ENCODE assay signal across 27 mouse cellular contexts in the genomic region with DNA sequence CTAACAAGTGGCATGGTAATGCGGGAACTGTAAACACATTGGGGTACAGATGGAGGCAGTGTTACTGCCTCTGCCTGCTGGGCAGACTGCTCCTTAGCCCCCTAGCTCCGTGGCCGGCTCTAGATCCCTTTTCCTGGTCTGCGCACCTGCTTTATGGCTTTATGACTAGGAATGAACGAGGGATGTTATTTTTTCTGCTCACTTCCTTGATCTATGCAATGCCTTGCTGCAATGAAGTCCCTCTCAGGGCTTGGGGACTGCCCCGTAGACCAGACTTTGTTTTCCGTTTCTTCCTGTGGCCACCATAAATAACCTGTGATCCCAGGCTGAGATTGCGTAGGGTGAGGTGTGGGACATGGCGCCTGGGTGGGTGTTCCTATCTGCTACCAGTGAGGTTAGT. TPM values are rescaled to one million over a fixed set of nuclear protein-coding genes. Genes with fewer than 3 reads are reported as not detected.
DNase-seq lines count a peak whose midpoint lies in the region; ATAC-seq and TF ChIP-seq lines count a peak whose summit lies in the region.
"Had no signal": no experiment of that assay in that cellular context is flagged by ENCODE, and none has a peak within 500 bp of the region (broad histone marks: within the 10 kb centered on the region; RNA-seq: fewer than 3 reads in every experiment).

No protein-coding gene starts in this region.

- H3K79me2 ChIP-seq in heart, adult 2 months (replicated peaks; ENCODE audit: control insufficient read depth, insufficient read depth, low read length), result peaks cover 10% of the 10 kb centered on the region

- no peak for TF ChIP-seq EP300 in heart, adult 2 months (IDR thresholded peaks at IDR 0.05; ENCODE audit: insufficient read depth, low read depth, low read length)

- no peak overlapping the region for H3K9ac ChIP-seq in embryonic facial prominence, embryonic 12.5 days
- H3K9ac ChIP-seq in heart, embryonic 15.5 days, result no peak overlapping the region
- no peak overlapping the region for H3K9ac ChIP-seq in heart, adult 2 months (ENCODE audit: low read depth, low read length)
- no peak overlapping the region for H3K9ac ChIP-seq in intestine, embryonic 14.5 days (ENCODE audit: low read length)
- no peak overlapping the region for H3K9ac ChIP-seq in forebrain, embryonic 11.5 days (ENCODE audit: low read length)
- H3K9ac ChIP-seq: hindbrain, embryonic 13.5 days; limb, embryonic 12.5 days had no signal

- H3K36me3 ChIP-seq in embryonic facial prominence, embryonic 12.5 days, result no peaks in the 10 kb centered on the region
- peaks cover 10% of the 10 kb centered on the region for H3K36me3 ChIP-seq in embryonic facial prominence, embryonic 10.5 days (replicated peaks)
- no peaks in the 10 kb centered on the region for H3K36me3 ChIP-seq in heart, embryonic 15.5 days
- no peaks in the 10 kb centered on the region for H3K36me3 ChIP-seq in heart, adult 2 months (ENCODE audit: control insufficient read depth, insufficient read depth, low read length)
- no peaks in the 10 kb centered on the region for H3K36me3 ChIP-seq in intestine, embryonic 14.5 days (ENCODE audit: control insufficient read depth, insufficient read depth, low read length)
- H3K36me3 ChIP-seq in small intestine, adult 2 months (ENCODE audit: control insufficient read depth, insufficient read depth, low read length), result no peaks in the 10 kb centered on the region
- no peaks in the 10 kb centered on the region for H3K36me3 ChIP-seq in forebrain, embryonic 11.5 days (ENCODE audit: control insufficient read depth, insufficient read depth, low read length)
- H3K36me3 ChIP-seq: hindbrain, embryonic 13.5 days; limb, embryonic 12.5 days had no signal

- intact Hi-C loops in heart, adult 2 months (cut with DNase I), result no loop called here

- no peak for ATAC-seq in embryonic facial prominence, embryonic 12.5 days (ENCODE audit: insufficient number of reproducible peaks, insufficient read depth, low FRiP score, low TSS enrichment)
- no peak for ATAC-seq in heart, embryonic 15.5 days (replicated peaks; ENCODE audit: insufficient number of reproducible peaks, insufficient read depth, low FRiP score, low read depth)
- ATAC-seq in intestine, embryonic 14.5 days (replicated peaks; ENCODE audit: low FRiP score, low TSS enrichment, low read depth), result peak; percentile 67
- ATAC-seq in forebrain, embryonic 11.5 days (replicated peaks; ENCODE audit: low FRiP score), result no peak
- ATAC-seq: activated CD4-positive, CD25-positive, alpha-beta regulatory T cell, adult 4 months; forebrain, embryonic 14.5 days; midbrain, embryonic 16.5 days had no signal

- H3K4me3 ChIP-seq in embryonic facial prominence, embryonic 12.5 days, result no peak overlapping the region
- no peak overlapping the region for H3K4me3 ChIP-seq in embryonic facial prominence, embryonic 10.5 days
- H3K4me3 ChIP-seq in heart, embryonic 15.5 days, result no peak overlapping the region
- H3K4me3 ChIP-seq in heart, adult 2 months, result no peak overlapping the region
- H3K4me3 ChIP-seq in intestine, embryonic 14.5 days (ENCODE audit: low read depth, low read length), result no peak overlapping the region
- no peak overlapping the region; the same call in 1 of the 2 replicates for H3K4me3 ChIP-seq in small intestine, adult 2 months (ENCODE audit: low read depth, low read length)
- no peak overlapping the region for H3K4me3 ChIP-seq in forebrain, embryonic 11.5 days (ENCODE audit: low read depth, low read length)
- H3K4me3 ChIP-seq: hindbrain, embryonic 13.5 days; left cerebral cortex, adult 2 months; limb, embryonic 12.5 days had no signal

- DNase-seq in embryonic facial prominence, embryonic 10.5 days (ENCODE audit: low spot score), result no peak
- DNase-seq in heart, adult 2 months, result no peak
- DNase-seq in intestine, embryonic 14.5 days (ENCODE audit: low spot score), result no peak
- DNase-seq in urinary bladder, adult 18-20 months (ENCODE audit: low spot score in 2 of 2), result no peak
- DNase-seq in forebrain, embryonic 11.5 days (ENCODE audit: low spot score), result no peak
- DNase-seq: adrenal gland, adult 2 months; adrenal gland, postnatal 36 days; cerebellum, adult 2 months; cerebellum, postnatal 14 days; heart, postnatal 36 days; kidney, adult 2 months; lung, postnatal 36 days; right cerebral cortex, postnatal 25 days; spleen, adult 18-20 months; thymus, postnatal 4 days had no signal

- TF ChIP-seq CTCF in heart, adult 2 months (IDR thresholded peaks at IDR 0.05), result no peak
- TF ChIP-seq CTCF in small intestine, adult 2 months (IDR thresholded peaks at IDR 0.05; ENCODE audit: extremely low read depth, insufficient read length, insufficient replicate concordance, low read depth, low read length), result no peak

- WGBS in embryonic facial prominence, embryonic 12.5 days, result 79% methylated on average over 9 of the region's 9 CpGs
- 83% methylated on average over 9 of the region's 9 CpGs for WGBS in embryonic facial prominence, embryonic 10.5 days
- 62% methylated on average over 9 of the region's 9 CpGs for WGBS in heart, embryonic 15.5 days
- 52% methylated on average over 9 of the region's 9 CpGs for WGBS in heart, adult 2 months
- WGBS in intestine, embryonic 14.5 days, result 39% methylated on average over 9 of the region's 9 CpGs
- WGBS in small intestine, adult 2 months, result 18% methylated on average over 9 of the region's 9 CpGs
- WGBS in forebrain, embryonic 11.5 days, result 86% methylated on average over 9 of the region's 9 CpGs

- H3K4me1 ChIP-seq in embryonic facial prominence, embryonic 12.5 days, result peaks cover 40% of the 10 kb centered on the region
- H3K4me1 ChIP-seq in embryonic facial prominence, embryonic 10.5 days, result peaks cover 57% of the 10 kb centered on the region
- peaks cover 35% of the 10 kb centered on the region for H3K4me1 ChIP-seq in heart, embryonic 15.5 days (replicated peaks)
- H3K4me1 ChIP-seq in heart, adult 2 months (ENCODE audit: control insufficient read depth, insufficient read depth, low read length), result peaks cover 7% of the 10 kb centered on the region
- H3K4me1 ChIP-seq in intestine, embryonic 14.5 days (replicated peaks; ENCODE audit: control insufficient read depth, insufficient read depth, low read length), result peaks cover 5% of the 10 kb centered on the region; the same call in 1 of the 2 replicates
- H3K4me1 ChIP-seq in small intestine, adult 2 months (ENCODE audit: control insufficient read depth, insufficient read depth, insufficient read length, low read length), result peaks cover 17% of the 10 kb centered on the region
- no peaks in the 10 kb centered on the region for H3K4me1 ChIP-seq in forebrain, embryonic 11.5 days (replicated peaks; ENCODE audit: control insufficient read depth, insufficient read depth, low read length)

- H3K9me3 ChIP-seq in embryonic facial prominence, embryonic 12.5 days, result no peaks in the 10 kb centered on the region
- H3K9me3 ChIP-seq in embryonic facial prominence, embryonic 10.5 days, result no peaks in the 10 kb centered on the region
- no peaks in the 10 kb centered on the region for H3K9me3 ChIP-seq in heart, embryonic 15.5 days (replicated peaks)
- H3K9me3 ChIP-seq in intestine, embryonic 14.5 days (ENCODE audit: control insufficient read depth, low read length), result no peaks in the 10 kb centered on the region
- no peaks in the 10 kb centered on the region for H3K9me3 ChIP-seq in forebrain, embryonic 11.5 days (ENCODE audit: control insufficient read depth, low read length)
- H3K9me3 ChIP-seq: hindbrain, embryonic 13.5 days; limb, embryonic 12.5 days had no signal

- no peaks in the 10 kb centered on the region for H3K27me3 ChIP-seq in embryonic facial prominence, embryonic 12.5 days
- H3K27me3 ChIP-seq in embryonic facial prominence, embryonic 10.5 days (replicated peaks; ENCODE audit: low read depth, poor library complexity, severe bottlenecking), result no peaks in the 10 kb centered on the region
- no peaks in the 10 kb centered on the region for H3K27me3 ChIP-seq in heart, embryonic 15.5 days
- H3K27me3 ChIP-seq in heart, adult 2 months (ENCODE audit: control insufficient read depth, insufficient read depth, low read length), result no peaks in the 10 kb centered on the region; the same call in 1 of the 2 replicates
- H3K27me3 ChIP-seq in intestine, embryonic 14.5 days (replicated peaks; ENCODE audit: control insufficient read depth, insufficient read depth, low read length), result no peaks in the 10 kb centered on the region
- H3K27me3 ChIP-seq in small intestine, adult 2 months (ENCODE audit: control insufficient read depth, insufficient read depth, low read length), result no peaks in the 10 kb centered on the region
- H3K27me3 ChIP-seq in forebrain, embryonic 11.5 days (ENCODE audit: control insufficient read depth, insufficient read depth, low read length), result no peaks in the 10 kb centered on the region
- H3K27me3 ChIP-seq: CH12.LX; hindbrain, embryonic 13.5 days; limb, embryonic 12.5 days had no signal

- no peak for TF ChIP-seq POLR2A in heart, adult 2 months (IDR thresholded peaks at IDR 0.05; ENCODE audit: insufficient read depth, low read depth, low read length)
- peak; percentile 27; the same call in 1 of the 2 replicates for TF ChIP-seq POLR2A in small intestine, adult 2 months (IDR thresholded peaks at IDR 0.05; ENCODE audit: low read depth, low read length)

- no peak overlapping the region for H3K4me2 ChIP-seq in embryonic facial prominence, embryonic 12.5 days (replicated peaks)
- H3K4me2 ChIP-seq in heart, embryonic 15.5 days, result no peak overlapping the region
- H3K4me2 ChIP-seq in intestine, embryonic 14.5 days (ENCODE audit: low read length), result no peak overlapping the region
- no peak overlapping the region for H3K4me2 ChIP-seq in forebrain, embryonic 11.5 days (ENCODE audit: low read depth, low read length, severe bottlenecking)
- H3K4me2 ChIP-seq: hindbrain, embryonic 13.5 days; limb, embryonic 12.5 days; midbrain, embryonic 11.5 days had no signal

- 0 out of 2 replicates have a peak overlapping the region, but pooled peaks have one; percentile 5 for H3K27ac ChIP-seq in embryonic facial prominence, embryonic 12.5 days
- H3K27ac ChIP-seq in embryonic facial prominence, embryonic 10.5 days (replicated peaks), result no peak overlapping the region
- H3K27ac ChIP-seq in heart, embryonic 15.5 days, result peak overlapping the region; percentile 28; the same call in 1 of the 2 replicates
- H3K27ac ChIP-seq in heart, adult 2 months, result no peak overlapping the region
- peak overlapping the region; percentile 70 for H3K27ac ChIP-seq in intestine, embryonic 14.5 days (ENCODE audit: low read depth)
- H3K27ac ChIP-seq in small intestine, adult 2 months (ENCODE audit: insufficient read depth, low read depth, low read length), result peak overlapping the region; percentile 83
- no peak overlapping the region for H3K27ac ChIP-seq in forebrain, embryonic 11.5 days (ENCODE audit: low read depth, low read length)
- H3K27ac ChIP-seq: hindbrain, embryonic 13.5 days; left cerebral cortex, adult 2 months; limb, embryonic 12.5 days had no signal

RNA-seq across cellular contexts. Expression of a gene that starts 26.8 kb away (rescaled TPM):
- 32.8 and 40.0 TPM in 2 replicates for polyA plus RNA-seq in embryonic facial prominence, embryonic 12.5 days (2016; fragmentation: Nextera tagmentation; extraction: Ambion mirVana)
- polyA plus RNA-seq in embryonic facial prominence, embryonic 10.5 days (2016; fragmentation: Nextera tagmentation; extraction: Ambion mirVana), result 20.2 and 23.5 TPM in 2 replicates
- polyA plus RNA-seq in heart, embryonic 15.5 days (2015; fragmentation: Nextera tagmentation; extraction: Ambion mirVana), result 27.5 and 32.3 TPM in 2 replicates
- 100 to 1,000 TPM; 169 to 195 TPM for total RNA-seq in heart, adult 2 months (2021)
- 39.5 and 67.4 TPM in 2 replicates for polyA plus RNA-seq in heart, adult 2 months (2012; rRNA removed)
- polyA plus RNA-seq in intestine, embryonic 14.5 days (2014; fragmentation: Nextera tagmentation; extraction: Ambion mirVana), result 18.6 and 20.2 TPM in 2 replicates
- 3.7 and 4.0 TPM in 2 replicates for polyA plus RNA-seq in small intestine, adult 2 months (2012; rRNA removed)
- polyA plus RNA-seq in forebrain, embryonic 11.5 days (2014; fragmentation: Nextera tagmentation; extraction: Ambion mirVana), result 17.9 and 24.9 TPM in 2 replicates
- total RNA-seq: CH12.LX; megakaryocyte, adult 5-6 weeks had no signal

Comparison
In these comparisons a context has a peak if more than half of its experiments do, and no peak if none do; other contexts are left out.
1. H3K27ac ChIP-seq: peak in embryonic facial prominence, embryonic 12.5 days (single experiment), heart, embryonic 15.5 days (single experiment), intestine, embryonic 14.5 days (single experiment) and small intestine, adult 2 months (single experiment); none in embryonic facial prominence, embryonic 10.5 days (single experiment), heart, adult 2 months (single experiment) and forebrain, embryonic 11.5 days (single experiment).